Mouse (Mus musculus) frontal cortex, adult (tissue): ENCODE results near the gene Cdc42ep1.
"Not testable (repeated sequence)": the region's sequence is repeated elsewhere in the genome, so short reads cannot be mapped to it uniquely, and the experiment has no call there.

Experiments
- ATAC-seq: cut with Nextera tagmentation; 2 replicates; pipeline ENCODE4 v1.9.2; 2017; ENCODE audit warnings: mild to moderate bottlenecking, moderate library complexity, mixed read lengths; ENCODE audit not compliant: low TSS enrichment

Gene Cdc42ep1

DNA sequence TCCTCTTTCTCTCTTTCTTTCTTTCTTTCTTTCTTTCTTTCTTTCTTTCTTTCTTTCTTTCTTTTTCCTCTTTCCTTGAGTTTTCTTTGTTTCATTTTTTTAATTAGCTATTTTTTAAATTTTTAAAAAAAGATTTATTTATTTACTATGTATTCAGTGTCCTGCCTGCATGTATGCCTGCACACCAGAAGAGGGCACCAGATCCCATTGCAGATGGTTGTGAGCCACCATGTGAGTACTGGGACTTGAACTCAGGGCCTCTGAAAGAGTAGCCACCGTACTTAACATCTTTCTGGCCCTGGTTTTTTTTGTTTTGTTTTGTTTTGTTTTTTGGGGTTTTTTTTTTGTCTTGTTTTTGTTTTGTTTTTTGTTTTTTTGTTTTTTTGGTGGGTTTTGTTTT lies 12.8 kb upstream of the Cdc42ep1 start:
- no peak for ATAC-seq

DNA sequence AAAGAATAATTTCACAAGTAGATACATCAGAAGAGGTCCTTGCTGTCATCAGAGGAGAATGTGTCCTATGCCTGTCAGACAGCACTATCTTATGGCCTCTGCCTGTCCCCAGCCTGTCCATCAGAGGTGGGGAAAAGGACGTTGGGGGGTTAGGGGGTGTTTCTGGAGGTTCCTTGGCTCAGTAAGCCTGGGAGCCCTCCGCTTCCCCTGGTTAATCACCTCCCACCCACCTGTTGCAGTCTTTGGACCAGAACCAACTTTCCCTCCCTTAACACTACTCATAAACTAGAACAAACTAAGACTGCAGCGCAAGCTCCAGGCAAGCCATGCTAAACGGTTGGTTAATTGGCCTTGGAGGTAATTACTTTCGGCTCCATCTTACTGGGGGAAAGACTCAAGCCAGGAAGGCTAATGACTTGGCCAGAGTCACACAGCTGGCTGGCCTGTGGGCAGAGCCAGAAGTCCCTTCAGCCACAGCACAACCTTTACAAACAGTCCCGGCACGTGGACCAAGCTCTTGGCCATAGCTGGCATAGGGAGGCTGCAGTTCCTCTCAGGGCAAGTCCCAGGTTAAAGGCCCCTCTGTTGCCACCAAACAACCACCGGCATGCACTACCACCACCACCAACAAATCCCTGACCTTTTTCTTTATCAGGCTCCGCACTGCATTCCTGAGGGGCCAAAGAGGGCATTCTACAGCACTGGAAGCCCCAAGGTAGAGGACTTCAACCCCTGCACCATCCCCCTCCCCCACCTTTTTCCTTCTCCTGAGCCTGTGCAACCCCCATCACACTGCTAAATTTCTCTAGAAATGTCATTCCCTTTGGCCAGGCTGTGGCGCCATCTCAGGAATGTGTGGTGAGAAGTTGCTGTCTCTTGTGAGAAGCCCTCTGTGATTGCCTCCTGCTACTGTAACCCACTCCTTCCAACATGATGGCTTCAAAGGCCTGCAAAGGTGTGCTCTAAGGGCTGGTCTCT lies 11.4 kb upstream of the Cdc42ep1 start:
- no peak for ATAC-seq

DNA sequence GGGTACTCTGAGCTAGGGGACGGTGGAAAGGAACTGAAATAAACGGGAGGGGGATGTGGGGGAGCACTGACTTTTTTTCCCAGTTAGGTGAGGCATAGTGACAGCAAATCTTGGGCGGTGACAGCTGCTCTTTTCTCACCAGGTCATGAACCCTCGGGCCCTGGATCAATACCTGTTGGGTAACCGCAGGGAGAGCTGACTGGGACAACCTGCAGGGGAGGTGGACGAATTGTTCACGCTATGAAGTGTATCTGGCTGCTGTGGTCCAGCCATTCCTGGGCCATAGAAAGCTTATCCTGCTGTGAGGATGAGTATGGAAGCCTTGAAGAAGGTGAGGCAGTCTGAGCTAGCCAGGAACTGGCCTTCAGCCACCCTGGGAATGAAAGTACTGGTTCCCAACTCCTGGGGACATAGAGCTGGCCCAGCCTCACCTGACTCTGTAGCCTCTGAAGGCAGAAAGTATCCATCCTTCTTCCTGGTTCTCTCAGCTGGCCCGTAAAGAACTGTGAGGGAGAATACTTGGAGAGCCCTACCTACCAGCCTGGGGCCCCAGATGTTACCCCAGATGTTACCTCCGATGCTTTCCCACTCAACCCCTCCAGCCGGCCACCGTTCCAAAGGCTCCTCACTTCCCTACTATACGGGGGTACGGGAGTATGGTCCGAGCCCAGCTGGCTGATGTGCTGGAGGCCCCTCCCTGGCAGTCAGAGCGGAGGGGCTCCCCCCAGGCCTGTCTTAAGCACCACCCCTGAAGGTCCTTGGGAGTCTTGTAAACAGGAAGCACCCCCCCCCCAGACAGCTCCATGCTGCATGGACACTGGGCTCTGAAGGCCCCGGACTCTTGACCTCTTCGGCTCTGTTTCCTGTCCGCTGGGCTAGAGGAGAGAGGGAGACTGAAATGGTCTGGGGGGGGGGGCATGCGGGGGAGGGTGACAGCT lies 10.4 kb upstream of the Cdc42ep1 start:
- ATAC-seq, result no peak

DNA sequence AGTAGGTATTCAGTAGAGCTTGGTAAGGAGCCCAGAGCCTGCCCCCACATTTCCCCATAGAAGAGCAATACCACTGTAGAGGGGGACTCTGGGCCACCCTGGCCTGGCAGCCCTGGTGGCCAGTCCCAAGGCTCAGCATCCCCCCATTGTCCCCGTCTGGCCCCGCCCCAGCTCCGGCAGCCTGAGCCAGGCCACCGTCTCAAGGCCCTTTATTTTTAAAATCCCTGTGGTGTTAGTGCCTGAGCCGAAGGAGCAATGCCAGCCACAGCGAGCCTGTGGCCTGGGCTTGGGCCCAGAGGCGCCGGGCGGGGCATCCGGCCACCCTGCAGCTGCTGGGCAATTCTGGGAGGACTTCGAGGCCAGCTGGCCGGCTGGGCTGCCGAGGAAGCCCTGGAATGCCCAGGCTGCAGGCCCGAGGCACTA lies 9.7 kb upstream of the Cdc42ep1 start:
- peak; percentile 79 for ATAC-seq

DNA sequence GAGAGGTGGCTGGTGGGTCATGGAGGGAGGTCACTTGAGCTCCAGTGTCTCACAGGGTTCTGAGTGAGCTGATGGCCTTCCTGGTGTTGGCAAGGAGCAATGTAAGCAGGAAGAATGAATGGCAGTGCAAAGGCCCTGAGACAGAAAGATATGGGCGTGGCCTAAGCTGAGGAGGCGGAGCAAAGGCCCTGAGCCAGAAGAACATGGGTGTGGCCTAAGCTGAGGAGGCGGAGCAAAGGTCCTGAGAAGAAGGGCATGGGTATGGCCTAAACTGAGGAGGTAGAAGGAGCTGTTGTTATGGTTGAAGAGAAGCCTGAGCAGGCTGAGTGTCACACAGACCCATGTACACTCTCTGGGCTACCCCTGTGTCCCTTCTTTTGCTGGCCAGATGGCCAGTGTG lies 8.8 kb upstream of the Cdc42ep1 start:
- no peak for ATAC-seq

DNA sequence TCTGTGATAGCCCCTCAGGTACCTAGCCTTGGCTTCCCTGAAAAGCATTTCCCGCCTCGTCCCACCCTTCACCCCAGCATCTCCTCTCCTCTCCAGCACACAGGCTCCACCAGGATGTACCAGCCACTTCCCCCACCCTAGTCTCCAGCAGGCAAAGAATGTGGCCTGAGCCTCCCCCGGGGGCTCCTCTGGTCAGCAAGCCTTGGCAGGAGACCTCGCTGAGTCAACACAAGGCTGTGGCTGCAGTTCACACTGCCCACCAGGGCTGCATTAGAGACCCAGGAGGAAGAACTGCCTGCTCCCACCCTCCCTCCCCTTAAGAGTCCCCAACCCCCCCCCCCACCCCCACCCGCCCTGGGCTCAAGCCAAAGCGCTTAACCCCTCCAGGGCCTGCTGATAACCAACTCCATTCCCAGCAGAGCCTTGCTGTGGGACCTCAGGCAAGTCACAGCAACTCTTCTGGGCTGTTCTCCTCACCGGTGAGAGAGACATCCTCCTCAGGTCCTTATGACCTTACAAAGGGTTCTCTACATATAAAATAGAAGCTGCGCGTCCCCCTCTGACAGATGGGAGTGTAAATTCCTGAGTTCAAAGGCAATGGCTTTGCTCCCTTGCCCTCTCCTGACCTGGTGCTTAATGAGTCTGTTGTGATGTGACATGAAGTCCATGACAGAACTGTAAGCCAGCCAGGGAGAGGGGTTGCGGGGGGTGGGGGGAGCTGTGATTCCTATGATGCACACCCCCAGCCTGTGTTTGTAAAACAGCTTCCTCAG lies 8.0 kb upstream of the Cdc42ep1 start:
- no peak for ATAC-seq

DNA sequence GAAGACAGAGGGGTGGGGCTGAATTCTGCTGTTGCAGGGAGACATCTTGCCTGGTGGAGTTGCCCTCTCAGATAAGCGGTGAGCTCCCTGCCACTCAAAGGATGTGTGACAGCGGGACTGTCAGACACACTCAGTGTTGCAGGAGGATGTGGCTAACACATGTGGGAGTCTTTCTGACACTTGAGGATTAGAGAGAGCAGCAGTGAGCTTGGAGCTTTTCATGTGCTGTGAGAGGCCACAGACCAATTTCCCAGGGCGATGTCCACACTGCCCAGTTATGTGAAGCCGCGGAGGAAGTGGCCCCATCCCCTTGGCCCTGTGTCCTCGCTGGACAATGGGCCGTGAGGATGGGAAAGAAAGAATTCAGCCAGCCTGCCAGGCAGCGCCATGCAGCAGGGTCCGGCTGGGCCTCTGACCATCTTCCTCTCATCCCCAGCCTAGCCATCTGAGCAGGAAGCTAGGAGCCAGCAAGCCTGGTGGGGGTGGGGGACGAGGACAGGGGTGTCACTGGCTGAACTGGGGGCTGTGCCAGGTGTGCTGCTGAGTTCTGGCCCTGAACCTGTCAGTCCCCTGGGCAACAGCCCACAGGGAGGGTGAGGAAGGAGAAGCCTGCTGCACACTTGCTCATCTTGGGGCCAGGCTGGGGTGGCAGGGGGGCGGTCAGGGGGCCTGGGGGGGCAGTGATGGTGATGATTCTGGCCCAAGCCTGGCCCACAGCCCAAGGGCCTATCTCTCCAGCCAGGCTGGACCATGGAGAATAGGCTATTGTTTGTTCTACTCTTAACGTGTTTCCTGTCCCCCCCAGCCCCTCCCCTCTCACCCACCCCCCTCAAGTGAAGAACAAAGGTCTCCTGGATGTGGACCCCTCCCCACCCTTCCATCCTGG lies 7.0 kb upstream of the Cdc42ep1 start:
- no peak for ATAC-seq

DNA sequence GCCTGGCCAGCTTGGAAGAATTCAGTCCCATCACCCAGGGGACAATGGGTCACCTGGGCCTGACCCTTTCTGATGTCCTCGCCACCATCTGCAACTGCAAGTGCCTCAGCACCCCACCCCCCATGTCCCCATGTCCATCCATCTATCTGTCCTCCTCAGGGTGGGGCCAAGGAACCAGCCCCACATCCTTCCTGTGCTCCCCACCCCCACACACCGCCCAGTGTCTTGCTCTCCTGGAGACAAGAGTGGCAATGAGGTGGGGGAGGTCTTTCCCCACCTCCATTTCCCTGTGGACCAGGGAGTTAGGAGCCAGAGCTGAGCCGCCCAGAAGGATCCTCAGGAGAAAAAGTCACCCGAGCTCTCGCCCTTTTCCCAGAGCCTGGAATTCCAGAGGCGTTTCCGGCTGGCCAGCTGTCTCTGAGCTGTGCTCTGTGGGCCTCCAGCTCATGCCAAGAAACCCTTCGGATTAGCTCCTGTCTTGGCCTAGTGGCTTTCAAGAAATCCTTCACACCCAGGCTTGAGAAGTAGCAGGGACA lies 6.3 kb upstream of the Cdc42ep1 start:
- ATAC-seq, result no peak

DNA sequence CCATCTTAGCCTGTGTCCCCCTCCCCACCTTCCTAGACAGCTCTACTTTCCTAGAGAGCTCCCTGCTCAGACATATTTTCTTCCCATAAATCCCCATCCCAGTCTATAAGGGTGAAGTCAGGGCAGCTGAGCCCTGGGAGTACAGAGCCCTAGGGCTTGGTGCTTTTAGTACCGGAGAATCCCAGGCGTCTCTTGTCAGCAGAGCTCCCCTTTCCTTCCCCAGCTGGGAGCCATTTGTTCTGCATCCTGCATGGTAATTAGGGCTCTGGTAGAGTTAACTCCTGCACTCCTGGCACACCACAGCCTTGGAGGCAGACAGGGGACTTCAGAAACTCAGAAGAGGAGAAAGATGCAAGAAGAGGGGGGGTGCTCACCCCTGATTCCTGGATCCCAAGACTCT lies 2.7 kb upstream of the Cdc42ep1 start:
- no peak for ATAC-seq

DNA sequence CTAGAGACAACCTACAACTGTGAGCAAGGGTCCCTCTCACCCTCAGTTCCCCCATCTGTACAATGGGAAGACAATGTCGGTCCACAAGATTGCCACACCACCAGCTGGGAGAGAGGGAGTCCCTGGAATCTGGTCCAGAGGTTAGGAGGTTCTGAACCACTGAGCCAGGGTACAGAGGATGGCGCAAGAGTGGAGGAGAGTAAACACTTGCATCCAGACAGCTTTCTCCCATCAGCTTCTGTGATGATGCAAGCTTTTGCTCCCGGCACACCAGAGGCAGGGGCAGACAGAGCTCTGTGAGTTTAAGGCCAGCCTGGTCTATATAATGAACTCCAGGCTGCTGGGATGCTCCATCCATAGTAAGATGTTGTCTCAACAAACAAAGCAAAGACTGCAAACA lies 2.2 kb upstream of the Cdc42ep1 start:
- no peak for ATAC-seq

DNA sequence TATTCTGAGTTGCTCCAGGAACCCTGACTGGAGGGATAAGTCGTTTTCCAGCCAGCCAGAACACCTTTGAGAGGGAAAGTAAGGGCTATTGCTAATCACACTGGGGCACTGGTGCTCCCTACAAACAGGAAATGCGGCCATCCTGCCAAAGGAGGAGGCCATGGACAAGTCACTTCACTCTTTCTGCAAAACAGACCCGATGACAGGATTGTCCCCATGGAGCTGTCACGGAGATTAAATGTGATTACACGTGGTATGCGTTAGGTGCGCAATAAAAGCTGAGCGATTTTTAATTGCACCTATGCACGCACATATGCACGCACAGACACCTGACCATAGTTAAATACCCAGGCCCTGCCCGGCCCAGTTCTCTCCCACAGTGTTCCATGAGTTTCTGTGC lies 1.7 kb upstream of the Cdc42ep1 start:
- no peak for ATAC-seq

DNA sequence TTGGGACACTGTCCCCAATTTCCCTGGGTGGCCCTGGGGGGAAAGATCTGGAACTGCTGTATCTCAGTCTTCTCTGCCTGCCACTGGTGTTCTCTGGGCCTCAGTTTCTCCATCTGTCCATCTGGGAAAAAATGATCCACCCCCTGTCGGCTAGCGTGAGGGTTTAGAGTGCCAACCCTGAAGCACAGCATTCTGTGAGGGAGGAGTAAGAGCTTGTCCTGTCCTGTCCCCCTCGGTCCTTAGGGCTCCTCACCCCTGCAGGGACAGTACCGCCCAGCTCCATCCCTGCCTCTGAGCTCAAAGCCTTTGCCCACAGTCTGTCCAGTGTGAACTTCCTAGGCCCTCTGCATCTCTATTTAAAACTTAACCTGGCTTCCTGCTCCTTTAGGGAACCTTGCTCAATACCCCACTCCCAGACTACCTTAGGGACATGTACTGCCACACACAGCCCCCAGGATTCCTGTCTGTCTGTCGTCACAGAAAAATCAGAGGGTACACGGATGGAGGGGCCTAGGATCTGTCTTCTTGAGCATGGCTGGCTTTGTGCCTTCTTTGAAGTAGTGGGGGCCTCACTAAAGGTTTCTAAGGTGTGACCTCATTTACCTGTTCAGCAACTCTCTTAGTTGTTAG lies 1.1 kb upstream of the Cdc42ep1 start:
- no peak for ATAC-seq

DNA sequence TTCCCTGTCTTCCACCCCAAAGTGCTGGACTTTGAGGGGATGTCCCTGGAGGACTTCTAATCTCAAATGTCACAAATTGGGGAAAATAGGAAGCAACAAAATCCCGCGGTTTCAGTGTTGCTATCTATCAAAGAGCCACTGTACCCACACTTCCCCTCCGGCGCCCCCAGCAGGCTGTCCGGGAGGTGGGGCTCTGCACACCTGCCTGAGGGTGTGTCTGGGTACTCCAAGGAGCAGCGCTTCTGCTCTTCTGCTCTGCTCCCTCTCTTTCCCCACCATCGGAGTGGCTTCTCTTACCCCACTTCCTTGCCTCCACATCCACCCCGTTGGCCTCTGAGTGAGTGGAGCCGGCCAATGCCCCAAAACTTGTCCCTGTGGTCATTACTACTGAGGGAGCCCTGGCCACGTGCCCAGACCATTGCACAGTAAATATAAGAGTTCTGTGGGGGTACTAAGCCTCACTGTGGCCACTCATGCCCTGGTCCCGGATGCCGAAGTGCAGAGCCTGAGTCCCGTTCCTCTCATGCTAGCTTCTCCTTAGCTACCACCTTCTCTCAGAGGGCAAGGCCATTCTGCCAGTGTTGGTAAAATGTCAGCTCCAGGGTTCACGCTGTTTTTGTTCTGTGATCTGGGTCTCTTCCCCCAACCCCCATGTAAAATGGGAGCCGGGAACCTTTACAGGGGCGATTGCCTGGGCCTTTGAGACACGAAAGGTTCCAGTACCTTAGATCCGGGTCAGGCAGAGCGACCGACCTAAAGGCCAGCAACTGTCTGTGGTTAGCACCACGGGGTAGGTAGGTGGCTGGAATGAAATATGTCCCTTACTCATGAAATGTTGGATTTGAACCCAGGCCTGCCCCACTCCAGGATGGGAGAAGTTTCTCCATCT lies 1.4 kb downstream of the Cdc42ep1 start:
- no peak for ATAC-seq

DNA sequence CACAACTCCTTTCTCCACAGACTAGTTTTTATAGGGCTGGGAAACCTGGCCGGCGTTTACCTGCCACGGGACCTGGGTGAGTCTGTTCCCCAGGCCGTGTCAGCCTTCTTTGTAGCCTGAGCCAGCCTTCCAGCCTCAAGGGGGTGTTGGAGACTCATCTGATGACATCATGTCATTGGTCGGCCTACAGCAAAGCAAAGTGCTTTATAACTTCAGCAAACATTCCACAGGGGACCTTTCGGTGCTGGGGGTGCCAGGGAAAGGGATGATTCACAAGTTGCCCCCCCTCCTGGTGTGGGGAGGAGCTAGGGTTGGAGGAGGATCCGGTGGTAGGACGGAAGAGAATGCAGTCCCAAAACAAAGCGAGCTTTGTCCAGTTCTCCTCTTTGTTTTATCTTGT lies 2.4 kb downstream of the Cdc42ep1 start:
- ATAC-seq, result no peak

DNA sequence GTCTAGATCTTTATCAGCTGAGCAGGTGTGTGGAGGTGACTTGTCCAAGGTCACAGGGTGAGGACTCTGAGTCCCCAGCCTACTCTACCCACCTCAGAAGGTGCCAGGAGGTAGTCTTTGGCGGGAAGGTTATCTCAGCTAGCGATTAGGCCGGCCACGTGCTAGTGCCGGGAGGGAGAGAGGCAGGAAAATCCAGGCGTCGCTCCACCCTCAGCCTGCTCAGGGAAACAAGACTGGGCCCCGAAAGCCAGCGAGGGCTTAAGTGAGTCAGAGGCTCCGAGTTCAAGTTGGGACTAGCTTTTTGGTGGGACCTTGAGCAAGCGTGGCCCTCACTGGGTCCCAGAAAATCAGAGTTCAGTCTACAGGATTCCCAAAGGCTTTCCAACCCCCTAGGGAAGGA lies 2.9 kb downstream of the Cdc42ep1 start:
- ATAC-seq, result no peak

DNA sequence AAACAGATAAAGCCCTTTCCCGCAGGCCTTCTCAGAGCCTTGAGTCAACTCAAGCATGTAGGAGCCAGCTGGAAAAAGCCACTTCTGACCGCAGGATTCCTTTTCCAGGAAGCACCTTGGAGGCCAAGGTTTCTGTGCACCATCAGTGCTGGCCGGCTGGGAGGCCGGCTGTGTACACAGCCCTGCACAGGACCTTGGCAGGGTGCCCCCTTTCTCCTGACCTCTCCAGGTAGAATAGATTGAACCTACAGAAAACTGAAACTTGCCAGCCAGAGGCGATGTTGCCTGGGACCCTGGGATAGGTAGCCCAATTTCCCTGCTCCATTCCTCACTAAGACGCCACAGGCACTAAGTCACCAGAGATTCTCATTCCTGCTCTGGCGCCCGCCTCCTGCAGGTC lies 3.4 kb downstream of the Cdc42ep1 start:
- ATAC-seq, result no peak

DNA sequence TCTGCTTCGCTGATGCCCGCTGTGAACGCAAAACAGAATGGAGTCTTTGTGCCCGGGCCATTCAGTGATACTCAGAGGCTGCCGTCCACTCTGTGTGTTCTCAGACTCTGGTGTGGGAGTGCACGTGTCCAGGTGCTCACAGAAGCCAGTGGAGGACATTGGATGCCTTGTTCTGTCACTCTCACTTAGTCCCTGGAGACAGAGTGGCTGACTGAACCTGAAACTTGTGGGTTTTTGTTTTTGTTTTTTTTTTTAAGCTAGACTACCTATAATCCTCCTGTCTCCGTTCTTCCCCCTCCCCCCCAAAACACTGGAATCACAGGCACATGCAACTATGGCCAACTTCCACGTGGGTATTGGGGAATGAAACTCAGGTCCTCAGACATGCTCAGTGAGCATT lies 3.9 kb downstream of the Cdc42ep1 start:
- no peak for ATAC-seq

DNA sequence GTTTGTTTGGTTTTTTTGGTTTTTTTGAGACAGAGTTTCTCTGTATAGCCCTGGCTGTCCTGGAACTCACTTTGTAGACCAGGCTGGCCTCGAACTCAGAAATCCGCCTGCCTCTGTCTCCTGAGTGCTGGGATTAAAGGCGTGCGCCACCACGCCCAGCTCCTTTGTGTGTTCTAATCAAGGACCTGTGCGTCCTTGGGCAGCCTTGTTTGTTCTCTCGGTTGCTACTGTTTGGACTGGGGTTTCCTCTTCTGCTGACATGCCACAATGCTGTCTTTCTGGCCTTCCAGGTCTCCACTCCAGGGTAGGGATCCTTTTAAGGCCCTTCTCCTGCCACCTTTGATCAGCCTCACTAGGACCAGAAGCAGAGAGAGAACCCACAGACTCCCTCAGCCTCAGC lies 4.4 kb downstream of the Cdc42ep1 start:
- ATAC-seq, result not testable (repeated sequence)

DNA sequence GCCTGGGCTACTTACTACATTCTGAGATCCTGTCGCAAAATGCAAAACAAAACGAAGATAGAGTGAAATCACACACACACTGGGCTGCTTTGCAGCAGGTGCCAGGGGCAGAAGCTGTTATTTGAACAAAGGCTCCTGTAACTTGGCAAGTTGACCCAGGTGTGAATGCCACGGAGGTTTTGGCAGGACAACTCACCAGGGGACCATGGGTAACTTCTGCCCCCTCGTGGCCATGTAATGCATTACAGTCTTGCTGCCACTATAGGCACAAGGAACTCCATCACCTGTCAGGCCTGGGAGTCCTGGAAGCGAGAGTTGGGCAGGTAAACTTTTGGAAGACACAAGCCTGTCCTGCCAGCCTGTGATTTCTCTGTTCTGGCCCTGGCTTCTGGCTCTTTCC lies 6.0 kb downstream of the Cdc42ep1 start:
- ATAC-seq, result no peak
